Mouse (Mus musculus): ENCODE measurements around the gene Inpp5a. TPM values are rescaled to one million over a fixed set of nuclear protein-coding genes. Genes with fewer than 3 reads are reported as not detected.
A peak's percentile ranks its signal among the peaks of the same experiment; 100 is the strongest.

Inpp5a gene
- polyA plus RNA-seq, 1 experiment: 42.3 TPM

DNA sequence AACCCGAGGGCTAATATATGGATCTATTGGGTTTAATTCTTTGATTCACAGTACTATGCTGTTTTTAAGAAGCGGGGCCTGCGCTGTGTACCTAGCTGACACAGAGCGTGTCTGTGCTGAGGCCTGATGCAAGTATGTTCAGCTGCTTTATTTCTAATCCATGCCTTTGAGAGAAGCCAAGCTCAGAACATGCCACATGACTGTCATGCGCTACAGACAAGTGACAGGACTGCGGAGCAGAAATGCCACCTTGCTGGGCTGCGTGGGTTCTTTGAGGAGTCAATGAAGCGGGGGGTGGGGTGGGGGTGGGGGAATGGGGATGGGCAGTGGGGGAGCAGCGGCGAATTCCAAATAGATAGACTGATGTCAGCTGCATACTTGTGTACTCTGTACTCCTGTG, 73.2 kb downstream of the Inpp5a start:
- H3K27ac ChIP-seq (replicated peaks; ENCODE audit: low read depth, low read length): no peak overlapping the region
- H3K4me1 ChIP-seq (ENCODE audit: control insufficient read depth, insufficient read depth, insufficient read length, low read length): peaks cover 8% of the 10 kb centered on the region
- no peak overlapping the region for H3K4me3 ChIP-seq (ENCODE audit: insufficient read depth, low read depth, low read length)

GRCm38 (mm10) chr7:139465538-139465937, 76.6 kb downstream of the Inpp5a start:
- Histone ChIP-seq H3K4me3 (ENCODE audit: insufficient read depth, low read depth, low read length) (no peak overlapping the region), H3K27ac (replicated peaks; ENCODE audit: low read depth, low read length) (no peak overlapping the region), H3K4me1 (ENCODE audit: control insufficient read depth, insufficient read depth, insufficient read length, low read length) (peaks cover 35% of the 10 kb centered on the region)

DNA sequence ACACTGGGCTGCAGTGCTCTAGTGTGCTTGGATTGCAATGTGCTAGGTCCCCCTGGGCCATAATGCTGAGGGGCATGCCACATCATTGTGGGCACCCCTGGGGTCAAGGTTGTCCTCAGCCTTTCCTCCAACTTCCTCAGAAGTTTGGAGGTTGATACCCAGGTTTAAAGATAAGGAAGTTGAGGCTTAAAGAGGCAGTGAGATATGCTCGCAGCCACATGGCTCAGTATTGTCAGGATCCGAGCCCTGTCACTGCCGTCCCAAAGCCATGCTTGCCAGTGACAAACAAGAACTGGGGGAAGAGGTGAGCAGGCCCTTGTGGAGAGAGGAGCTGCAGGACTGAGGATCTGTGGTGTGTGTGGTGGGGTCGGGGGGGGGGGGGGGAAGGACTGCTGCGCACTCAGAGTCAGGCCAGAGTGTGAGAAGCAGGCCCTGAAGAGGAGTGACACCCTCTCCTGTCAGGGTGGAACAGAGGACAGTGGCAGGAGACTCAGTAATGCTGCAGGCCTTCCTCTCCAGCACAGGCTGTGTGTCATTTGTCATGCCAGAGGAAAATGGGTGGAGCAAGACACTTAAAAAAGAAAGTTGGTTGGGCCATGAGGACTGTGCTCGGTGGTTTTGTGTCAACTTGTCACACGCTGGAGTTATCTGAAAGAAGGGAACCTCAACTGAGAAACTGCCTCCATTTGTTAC, 77.7 kb downstream of the Inpp5a start:
- Histone ChIP-seq H3K4me1 (ENCODE audit: control insufficient read depth, insufficient read depth, insufficient read length, low read length) (peaks cover 38% of the 10 kb centered on the region), H3K4me3 (ENCODE audit: insufficient read depth, low read depth, low read length) (no peak overlapping the region), H3K27ac (replicated peaks; ENCODE audit: low read depth, low read length) (0 out of 2 replicates have a peak overlapping the region, but pooled peaks have one; percentile 13)

DNA sequence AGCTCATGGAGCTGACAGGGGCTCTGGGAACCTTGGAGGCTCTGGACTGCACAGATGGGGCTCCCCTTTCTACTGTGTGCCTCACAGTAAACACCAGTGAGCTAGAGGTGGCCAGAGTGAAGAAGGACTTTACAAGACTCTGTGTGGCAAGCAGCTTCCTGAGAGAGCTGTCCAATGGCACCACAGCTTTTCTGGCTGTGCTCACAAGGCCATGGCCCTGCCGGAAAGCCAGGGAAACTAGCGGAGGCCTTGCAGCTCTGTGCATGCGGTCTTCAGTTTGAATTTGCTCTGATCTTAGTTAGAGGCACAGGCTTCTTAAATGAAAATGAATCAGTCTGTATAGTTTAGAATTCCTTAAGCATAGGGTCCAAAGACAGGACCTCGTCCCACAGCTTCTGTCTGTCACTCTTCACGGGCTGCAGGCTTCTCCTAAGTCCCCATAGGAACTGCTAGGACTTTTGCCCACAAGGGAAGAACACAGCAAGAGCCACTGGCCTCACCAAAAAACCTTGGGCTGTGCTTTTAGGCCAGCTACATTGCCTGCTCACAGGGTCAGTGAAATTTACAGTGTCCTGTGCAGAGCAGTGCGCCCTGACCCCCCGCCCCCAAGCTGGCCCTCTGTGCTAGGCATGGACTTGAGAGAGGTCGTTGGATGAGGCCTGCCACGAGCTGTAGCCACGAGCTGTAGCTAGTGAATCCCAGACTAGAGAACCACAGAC, 78.4 kb downstream of the Inpp5a start:
- no peak overlapping the region for H3K4me3 ChIP-seq (ENCODE audit: insufficient read depth, low read depth, low read length)
- H3K27ac ChIP-seq (replicated peaks; ENCODE audit: low read depth, low read length): peak overlapping the region; percentile 58
- peaks cover 38% of the 10 kb centered on the region for H3K4me1 ChIP-seq (ENCODE audit: control insufficient read depth, insufficient read depth, insufficient read length, low read length)

DNA sequence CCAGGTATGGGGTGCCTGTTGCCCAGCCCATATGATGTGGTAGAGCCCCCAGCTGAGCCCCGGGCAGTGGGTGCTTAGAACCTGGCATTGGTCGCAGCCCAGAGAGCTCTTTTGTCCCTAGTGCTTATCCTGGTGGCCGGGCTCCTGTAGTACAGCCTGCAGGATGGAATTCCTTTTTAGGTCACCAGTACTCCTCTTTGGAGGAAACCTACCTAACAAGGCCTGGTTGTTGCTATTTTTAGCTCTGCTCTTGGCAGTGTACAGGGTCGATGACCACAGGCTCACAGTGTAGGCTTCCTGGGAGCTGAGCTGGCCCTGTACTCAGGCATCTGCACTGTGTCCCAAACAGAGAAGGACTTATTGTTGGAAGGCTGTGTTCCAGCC, 79.0 kb downstream of the Inpp5a start:
- H3K4me1 ChIP-seq (ENCODE audit: control insufficient read depth, insufficient read depth, insufficient read length, low read length): peaks cover 41% of the 10 kb centered on the region

GRCm38 (mm10) chr7:139468440-139468839, 79.5 kb downstream of the Inpp5a start:
- Histone ChIP-seq H3K4me1 (ENCODE audit: control insufficient read depth, insufficient read depth, insufficient read length, low read length) (peaks cover 43% of the 10 kb centered on the region), H3K27ac (replicated peaks; ENCODE audit: low read depth, low read length) (peak overlapping the region; percentile 58), H3K4me3 (ENCODE audit: insufficient read depth, low read depth, low read length) (no peak overlapping the region)

More for the DNA sequence above, 79.0 kb downstream of the Inpp5a start:
- Histone ChIP-seq H3K27ac (replicated peaks; ENCODE audit: low read depth, low read length) (peak overlapping the region; percentile 58), H3K4me3 (ENCODE audit: insufficient read depth, low read depth, low read length) (no peak overlapping the region)

GRCm38 (mm10) chr7:139469457-139469856, 80.5 kb downstream of the Inpp5a start:
- no peak overlapping the region for H3K27ac ChIP-seq (replicated peaks; ENCODE audit: low read depth, low read length)
- H3K4me3 ChIP-seq (ENCODE audit: insufficient read depth, low read depth, low read length): no peak overlapping the region
- H3K4me1 ChIP-seq (ENCODE audit: control insufficient read depth, insufficient read depth, insufficient read length, low read length): peaks cover 43% of the 10 kb centered on the region

GRCm38 (mm10) chr7:139470481-139470880, 81.6 kb downstream of the Inpp5a start:
- Histone ChIP-seq H3K27ac (replicated peaks; ENCODE audit: low read depth, low read length) (no peak overlapping the region), H3K4me1 (ENCODE audit: control insufficient read depth, insufficient read depth, insufficient read length, low read length) (peaks cover 43% of the 10 kb centered on the region), H3K4me3 (ENCODE audit: insufficient read depth, low read depth, low read length) (no peak overlapping the region)

DNA sequence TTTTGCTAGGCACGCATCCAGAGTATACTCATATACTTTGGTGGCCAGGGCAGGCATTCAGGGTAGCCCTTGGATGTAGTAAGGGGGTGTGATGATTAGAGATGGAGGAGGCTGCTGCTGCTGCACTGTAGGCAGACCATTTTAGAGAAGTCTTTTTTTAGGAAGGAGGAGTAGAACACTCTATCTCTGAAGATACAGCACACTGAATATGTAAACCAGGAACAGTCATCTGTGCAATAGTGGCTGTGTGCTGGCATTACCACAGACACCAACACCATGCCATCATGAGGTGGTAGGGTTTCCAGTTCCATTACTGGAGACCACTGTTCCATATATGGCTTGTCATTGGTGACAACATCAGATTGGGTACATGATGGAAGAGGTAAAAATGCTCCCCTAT, 83.1 kb downstream of the Inpp5a start:
- Histone ChIP-seq H3K4me1 (ENCODE audit: control insufficient read depth, insufficient read depth, insufficient read length, low read length) (peaks cover 37% of the 10 kb centered on the region), H3K4me3 (ENCODE audit: insufficient read depth, low read depth, low read length) (no peak overlapping the region), H3K27ac (replicated peaks; ENCODE audit: low read depth, low read length) (no peak overlapping the region)

DNA sequence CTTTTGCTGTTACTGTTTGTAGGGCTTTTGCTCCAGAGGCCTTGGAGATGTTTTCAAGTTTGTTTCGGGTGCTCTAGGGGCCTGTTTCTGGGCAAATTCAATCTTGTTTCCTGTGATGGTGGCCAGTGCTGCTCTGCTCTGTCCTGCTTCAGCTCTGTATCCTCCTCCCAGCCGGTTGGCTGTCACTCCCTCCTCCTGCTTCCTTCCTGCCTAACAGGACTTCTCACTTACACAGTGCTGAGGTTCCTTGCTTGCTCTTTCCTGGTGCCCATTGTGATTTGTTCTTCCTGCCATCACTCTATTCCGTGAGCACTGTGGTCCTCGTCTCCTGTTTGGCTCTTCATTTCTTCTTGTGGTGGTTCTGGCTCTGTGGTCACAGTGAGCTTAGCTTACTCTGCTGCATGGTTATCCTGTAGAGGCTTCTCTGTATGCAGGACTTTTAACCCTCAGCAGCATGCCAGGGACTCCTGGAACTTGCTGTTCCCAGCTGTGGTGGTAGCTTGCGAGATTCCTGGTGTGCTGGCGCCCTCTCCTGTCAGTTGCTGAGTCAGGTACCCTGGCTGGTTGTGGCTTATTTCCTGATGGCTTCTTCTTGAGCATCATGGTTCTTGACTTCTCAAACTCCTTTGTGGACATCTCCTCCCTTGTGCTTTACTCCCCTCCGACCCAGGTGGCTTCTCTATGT, 84.1 kb downstream of the Inpp5a start:
- peak overlapping the region; percentile 45; the same call in 1 of the 2 replicates for H3K27ac ChIP-seq (replicated peaks; ENCODE audit: low read depth, low read length)
- peaks cover 27% of the 10 kb centered on the region for H3K4me1 ChIP-seq (ENCODE audit: control insufficient read depth, insufficient read depth, insufficient read length, low read length)
- no peak overlapping the region for H3K4me3 ChIP-seq (ENCODE audit: insufficient read depth, low read depth, low read length)

DNA sequence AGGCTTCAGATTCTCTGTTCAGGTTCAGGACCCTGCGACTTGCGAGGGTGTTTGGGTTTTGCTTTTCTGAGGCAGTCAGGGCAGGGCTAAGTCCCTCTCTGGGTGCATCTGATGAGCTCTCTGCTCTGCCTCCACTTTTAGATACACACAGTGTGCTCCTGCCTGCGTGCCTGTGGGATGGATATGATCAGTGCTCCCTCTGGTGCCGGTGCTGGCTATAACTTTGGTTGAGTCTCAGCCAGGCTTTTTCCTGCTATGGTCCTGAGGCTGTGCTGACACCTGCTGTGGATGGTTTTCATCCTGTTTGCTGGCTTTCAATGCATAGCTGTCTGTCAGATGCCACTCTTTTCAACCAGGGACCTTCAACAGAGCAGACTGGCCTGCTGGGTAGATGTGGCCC, 87.0 kb downstream of the Inpp5a start:
- Histone ChIP-seq H3K4me3 (ENCODE audit: insufficient read depth, low read depth, low read length) (no peak overlapping the region), H3K4me1 (ENCODE audit: control insufficient read depth, insufficient read depth, insufficient read length, low read length) (peaks cover 8% of the 10 kb centered on the region), H3K27ac (replicated peaks; ENCODE audit: low read depth, low read length) (no peak overlapping the region)

DNA sequence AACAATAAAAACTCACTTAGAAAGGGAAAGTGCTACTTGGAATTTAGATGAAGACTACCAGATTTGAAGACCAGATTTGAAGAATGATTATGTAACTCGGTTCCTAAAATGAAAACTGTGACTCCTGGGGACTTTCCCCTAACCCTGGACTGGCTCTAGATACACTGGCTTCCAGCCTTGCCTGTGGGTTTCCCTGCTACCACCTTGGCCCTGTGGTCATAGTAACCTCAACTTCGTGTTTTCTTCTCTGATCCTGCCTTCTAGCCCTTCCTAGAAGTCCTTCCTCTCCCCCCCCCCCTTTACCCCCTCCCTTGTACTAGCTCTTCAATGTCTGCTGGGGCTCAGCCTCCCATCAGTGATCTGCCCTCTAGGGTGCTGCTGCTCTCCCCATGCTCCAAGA, 87.8 kb downstream of the Inpp5a start:
- peaks cover 5% of the 10 kb centered on the region for H3K4me1 ChIP-seq (ENCODE audit: control insufficient read depth, insufficient read depth, insufficient read length, low read length)
- no peak overlapping the region for H3K27ac ChIP-seq (replicated peaks; ENCODE audit: low read depth, low read length)
- H3K4me3 ChIP-seq (ENCODE audit: insufficient read depth, low read depth, low read length): no peak overlapping the region

DNA sequence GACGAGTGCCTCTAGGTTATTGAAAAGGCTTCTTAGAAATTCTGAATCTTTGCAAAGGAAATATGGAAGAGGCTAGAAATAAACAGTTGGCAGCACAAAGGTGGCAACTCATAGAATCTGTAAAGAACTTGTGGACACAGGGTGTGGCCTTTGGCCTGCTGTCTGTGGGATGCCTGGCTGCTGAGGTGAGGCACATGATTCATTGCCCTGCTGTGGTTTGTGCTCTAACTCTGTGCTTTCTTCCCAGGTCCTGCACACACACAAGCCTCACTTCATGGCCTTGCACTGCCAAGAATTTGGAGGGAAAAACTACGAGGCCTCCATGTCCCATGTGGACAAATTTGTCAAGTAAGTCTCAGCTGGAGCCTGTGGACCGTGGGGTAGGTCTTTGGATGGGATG, 88.8 kb downstream of the Inpp5a start:
- Histone ChIP-seq H3K27ac (replicated peaks; ENCODE audit: low read depth, low read length) (no peak overlapping the region), H3K4me1 (ENCODE audit: control insufficient read depth, insufficient read depth, insufficient read length, low read length) (peaks cover 3% of the 10 kb centered on the region), H3K4me3 (ENCODE audit: insufficient read depth, low read depth, low read length) (no peak overlapping the region)

DNA sequence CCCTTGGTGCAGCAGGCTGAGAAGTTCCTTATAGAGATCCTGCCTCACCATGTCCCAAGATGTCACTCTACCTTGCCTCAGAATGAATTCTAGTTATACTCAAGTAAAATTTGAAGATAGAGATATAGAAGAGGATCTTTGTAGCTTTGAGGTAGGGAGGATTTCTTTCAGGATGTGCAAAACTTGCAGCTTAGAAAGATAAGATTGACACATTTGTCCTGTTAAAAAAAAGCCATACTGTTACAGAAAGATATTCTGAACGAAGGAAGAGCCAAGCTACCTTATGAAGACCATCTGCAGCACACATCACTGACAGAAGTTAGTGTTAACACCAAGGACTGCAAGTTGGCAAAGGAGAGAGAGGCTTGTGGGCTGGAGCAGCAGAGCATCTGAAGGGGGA, 90.2 kb downstream of the Inpp5a start:
- Histone ChIP-seq H3K4me1 (ENCODE audit: control insufficient read depth, insufficient read depth, insufficient read length, low read length) (no peaks in the 10 kb centered on the region), H3K4me3 (ENCODE audit: insufficient read depth, low read depth, low read length) (no peak overlapping the region), H3K27ac (replicated peaks; ENCODE audit: low read depth, low read length) (no peak overlapping the region)

DNA sequence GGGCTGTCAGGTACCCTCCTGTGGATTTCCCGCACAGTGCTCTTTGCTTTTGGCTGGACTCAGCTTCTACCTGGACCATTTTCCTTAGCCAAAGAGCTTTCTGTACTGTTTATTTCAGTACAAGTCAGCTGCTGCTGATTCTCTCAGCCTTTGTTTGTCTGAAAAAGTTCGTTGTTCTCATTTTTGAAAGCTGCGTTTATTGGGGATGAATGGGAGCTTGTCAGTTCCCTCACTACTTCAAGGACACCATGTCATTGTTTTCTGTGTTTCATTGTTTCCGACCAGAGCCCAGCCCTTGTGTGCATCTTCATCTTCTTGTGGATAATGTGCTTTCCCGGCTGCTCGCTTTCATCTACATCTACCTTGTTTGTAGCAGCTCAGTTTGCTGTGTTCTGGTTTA, 90.7 kb downstream of the Inpp5a start:
- H3K4me3 ChIP-seq (ENCODE audit: insufficient read depth, low read depth, low read length): no peak overlapping the region
- no peaks in the 10 kb centered on the region for H3K4me1 ChIP-seq (ENCODE audit: control insufficient read depth, insufficient read depth, insufficient read length, low read length)
- H3K27ac ChIP-seq (replicated peaks; ENCODE audit: low read depth, low read length): no peak overlapping the region
